Mouse (Mus musculus): ENCODE data around the gene Calhm2.
"Not testable (repeated sequence)": the region's sequence is repeated elsewhere in the genome, so short reads cannot be mapped to it uniquely, and the experiment has no call there.

Calhm2 gene

DNA sequence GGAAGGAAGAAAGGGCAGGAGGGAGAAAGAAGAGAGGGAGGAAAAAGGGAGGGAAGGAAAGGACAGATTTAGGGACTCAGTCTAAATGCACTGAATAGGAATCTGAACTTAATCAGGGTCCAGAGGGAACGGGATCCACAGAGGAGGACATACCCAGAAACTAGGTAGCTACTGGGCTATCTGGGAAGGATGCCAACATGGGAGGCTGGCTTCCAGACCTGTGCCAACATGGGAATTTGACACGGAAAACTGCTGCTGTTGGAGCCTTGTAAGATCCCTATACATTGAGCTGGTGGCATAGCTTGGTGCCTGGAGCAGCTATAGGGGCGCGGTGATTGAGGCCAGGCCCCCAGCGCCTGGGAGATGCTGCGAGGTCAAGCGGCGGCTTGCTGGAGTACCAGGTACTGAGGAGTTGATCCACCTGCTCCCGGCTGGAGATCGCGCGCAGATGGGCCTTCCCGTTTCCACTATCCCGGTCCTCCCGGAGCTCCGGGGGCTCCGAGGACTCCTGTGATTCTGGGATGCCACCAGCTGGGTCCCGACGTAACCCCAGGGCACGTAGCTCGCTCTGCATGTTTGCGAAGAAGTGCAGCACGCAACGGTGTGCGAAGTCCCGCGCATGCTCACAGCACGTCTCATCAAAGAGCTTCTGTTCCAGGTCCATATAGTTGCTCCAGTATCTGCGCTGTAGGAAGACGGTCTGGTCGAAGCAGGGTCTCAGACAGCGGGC lies 13.4 kb upstream of the Calhm2 start:
- no peak for DNase-seq (ENCODE audit: low spot score in 2 of 2)

DNA sequence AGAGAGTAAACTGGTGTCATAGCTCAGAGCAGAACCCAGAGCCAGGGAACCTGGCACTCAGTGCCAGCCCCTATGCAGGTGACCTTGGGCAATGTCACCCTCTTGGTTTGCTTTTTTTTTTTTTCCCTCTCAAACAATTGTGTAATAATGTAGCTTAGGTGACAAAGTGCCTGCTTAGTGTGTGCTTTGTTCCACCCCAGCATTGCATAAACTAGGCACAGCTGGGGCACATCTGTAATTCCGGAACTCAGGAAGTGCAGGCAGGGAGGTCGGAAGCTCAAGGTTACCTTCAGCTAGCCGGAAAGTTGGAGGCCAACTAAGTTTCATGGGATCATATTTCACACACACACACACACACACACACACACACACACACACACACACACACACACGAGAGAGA lies 11.8 kb upstream of the Calhm2 start:
- DNase-seq (ENCODE audit: low spot score in 2 of 2) = no peak

DNA sequence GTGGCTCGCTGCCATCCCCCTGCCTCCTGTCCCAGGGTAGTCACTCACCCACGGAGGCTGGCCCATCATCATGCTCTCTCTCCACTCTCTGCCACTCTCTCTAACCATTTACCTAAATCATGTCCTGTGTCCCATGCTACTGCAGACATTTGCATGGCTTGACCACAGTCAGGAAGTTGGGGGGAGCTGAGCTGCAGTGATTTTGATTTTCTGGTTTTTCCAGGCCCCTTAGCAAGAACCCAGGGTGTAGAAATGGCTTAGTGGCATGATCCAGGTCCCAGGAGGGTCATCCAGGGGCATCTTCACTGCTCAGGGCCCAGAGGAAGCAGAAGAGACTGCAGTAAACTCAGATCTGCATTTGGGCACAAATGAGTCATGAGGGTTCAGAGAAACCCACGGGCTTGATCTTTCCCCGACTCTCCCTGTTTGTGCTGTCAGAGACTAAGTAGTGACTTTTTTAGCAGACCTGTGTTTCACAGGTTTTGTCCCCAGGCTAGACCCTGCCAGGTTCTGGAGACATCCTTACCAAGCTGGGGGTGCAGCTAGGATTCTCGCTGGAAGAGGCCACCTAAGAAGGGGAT lies 10.3 kb upstream of the Calhm2 start:
- no peak for DNase-seq (ENCODE audit: low spot score in 2 of 2)

DNA sequence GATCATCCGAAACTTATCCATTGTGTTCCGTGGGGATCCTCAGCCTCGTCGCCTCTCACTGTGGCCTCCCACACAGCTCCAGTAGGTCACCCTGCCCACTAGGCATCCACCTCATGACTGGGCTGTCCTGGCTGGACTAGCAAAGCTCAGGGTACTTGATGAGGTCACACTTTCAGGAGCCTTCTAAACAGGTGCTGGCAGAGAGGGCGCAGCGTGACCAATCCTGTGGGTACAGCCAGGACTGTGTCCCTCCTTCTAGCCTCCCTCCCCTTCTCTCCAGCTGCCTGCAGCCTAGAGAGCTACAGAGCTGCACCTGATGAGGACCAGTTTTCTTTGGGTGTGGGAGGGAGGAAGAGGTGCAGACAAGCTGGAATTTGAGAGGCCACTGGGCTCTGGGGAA lies 6.1 kb upstream of the Calhm2 start, which contains the start of gene Calhm1:
Gene Calhm1, minus strand, starts transcription at position 101 of the 400 bp plus-strand sequence.
- DNase-seq (ENCODE audit: low spot score in 2 of 2) = no peak

DNA sequence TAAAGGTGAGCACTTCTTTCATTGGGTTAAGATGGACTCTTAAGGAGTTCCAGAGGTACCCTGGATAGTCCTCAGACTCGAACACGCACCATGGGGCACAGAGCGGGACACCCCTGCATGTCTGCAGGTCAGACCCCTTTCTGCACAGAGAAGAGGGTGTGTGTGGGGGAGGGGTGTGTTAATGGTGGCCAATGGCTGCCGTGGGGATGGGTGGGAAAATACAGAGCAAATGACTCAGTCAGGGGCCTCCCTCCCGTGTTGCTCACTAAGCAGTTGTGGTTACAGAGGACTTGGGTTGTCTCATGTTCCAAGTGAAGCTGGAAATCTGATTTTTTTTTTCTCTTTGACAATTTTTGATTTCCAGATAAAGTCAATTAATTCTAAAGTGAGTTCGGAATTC lies 4.3 kb upstream of the Calhm2 start:
- no peak for DNase-seq (ENCODE audit: low spot score in 2 of 2)

DNA sequence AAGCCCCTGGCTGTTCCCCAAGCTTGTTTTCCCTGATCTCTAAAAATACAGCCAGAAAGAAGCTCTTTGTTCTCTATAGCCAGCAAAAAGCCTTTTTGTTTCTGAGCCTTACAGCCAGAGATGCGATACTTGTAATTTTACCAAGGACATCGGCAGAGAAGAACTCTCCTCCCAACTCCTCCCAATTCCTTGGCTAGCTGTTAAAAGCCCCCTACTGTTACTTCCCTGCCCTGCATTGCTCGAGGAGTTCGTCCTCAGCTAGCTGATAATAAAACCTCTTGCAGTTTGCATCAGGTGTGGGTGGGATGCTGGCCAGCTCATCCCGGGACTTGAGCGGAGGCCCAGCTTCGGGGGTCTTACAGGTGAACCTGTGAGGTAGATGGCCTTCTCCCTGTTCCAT lies 1.5 kb upstream of the Calhm2 start:
- not testable (repeated sequence) for DNase-seq (ENCODE audit: low spot score in 2 of 2)

DNA sequence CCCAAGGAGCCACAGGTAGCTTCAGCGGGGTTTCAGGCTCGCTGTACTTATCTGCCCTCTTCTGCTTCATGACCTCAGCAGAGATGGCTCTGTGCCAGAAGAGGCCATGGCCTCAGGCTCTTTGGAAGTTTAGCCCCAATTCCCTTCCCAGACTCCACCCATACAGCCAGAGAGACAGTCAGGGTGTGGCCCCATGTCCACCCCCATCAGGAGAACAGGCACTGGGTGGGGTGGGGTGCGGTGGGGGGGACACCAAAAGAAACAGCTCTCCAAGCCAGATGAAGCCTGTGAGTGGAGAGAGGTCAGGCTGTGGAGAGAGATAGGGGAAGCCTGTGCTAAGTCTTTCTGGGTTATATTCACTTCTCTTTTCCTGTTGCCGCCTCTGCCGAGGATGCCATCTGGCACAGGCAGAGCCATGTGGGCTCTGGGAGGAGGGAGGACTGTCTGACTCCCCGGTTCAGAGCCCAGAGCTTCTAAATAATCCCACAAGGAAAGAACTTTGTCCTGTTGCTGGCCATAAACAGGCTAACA lies 978 bp downstream of the Calhm2 start:
- DNase-seq (ENCODE audit: low spot score in 2 of 2) = no peak

DNA sequence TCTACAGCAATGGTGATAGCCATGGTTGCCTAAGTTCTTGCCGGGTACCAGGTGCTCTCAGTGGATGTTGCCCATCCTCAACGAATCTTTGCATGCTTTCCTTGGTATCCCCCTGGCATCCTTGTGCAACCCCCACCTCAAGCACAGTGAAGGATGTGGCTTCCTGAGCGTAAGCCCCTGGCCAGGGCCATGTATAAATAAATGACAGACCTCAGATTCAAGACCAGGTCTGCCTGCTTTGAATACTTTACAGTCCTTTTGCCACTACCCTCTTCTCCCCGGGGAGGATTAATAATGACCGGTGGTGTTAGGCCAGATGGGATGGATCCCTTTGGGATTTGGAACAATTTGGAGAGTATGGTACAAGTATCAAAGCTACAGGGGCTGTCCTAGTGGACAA lies 1.9 kb downstream of the Calhm2 start:
- DNase-seq (ENCODE audit: low spot score in 2 of 2) = no peak

DNA sequence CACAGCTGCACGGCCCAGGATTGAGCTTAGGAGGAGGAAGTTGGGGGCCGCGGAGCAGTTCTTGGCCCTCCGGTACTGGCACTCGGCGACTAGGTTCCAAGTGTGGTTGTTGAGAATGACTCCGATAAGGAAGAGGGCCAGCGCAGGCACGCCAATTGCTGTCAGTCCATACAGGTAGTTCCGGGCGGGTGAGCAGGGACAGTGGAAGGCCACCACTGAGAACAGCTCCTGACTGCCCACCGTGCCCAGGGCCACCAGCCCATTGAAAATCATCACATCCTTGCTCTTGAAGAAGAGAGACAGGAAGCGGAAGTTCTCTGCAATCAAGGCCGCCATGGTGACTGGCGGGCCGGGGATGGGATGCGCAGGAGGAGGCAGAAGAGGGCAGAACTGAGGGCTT lies 2.5 kb downstream of the Calhm2 start:
- no peak for DNase-seq (ENCODE audit: low spot score in 2 of 2)

DNA sequence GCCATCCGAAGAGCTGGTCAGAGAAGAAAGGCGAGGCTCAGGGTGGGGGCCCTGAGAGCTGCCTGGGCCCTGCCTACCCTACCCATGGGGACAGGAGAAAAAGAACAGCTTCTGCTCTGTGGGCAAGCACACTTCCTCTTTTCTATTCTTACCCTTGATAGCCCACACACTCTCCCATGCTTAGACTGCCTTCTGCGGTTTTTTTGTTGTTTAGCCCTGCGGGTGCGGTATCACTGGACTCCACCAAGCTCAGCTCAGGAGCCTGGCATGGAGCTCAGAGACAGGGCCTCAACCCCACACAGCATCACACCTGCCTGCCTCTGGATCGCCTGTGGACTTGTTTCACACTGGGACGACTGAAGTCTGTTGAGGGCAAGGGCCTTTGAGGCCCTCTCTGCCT lies 4.9 kb downstream of the Calhm2 start:
- peak; percentile 47 to 70 for DNase-seq (ENCODE audit: low spot score in 2 of 2)

DNA sequence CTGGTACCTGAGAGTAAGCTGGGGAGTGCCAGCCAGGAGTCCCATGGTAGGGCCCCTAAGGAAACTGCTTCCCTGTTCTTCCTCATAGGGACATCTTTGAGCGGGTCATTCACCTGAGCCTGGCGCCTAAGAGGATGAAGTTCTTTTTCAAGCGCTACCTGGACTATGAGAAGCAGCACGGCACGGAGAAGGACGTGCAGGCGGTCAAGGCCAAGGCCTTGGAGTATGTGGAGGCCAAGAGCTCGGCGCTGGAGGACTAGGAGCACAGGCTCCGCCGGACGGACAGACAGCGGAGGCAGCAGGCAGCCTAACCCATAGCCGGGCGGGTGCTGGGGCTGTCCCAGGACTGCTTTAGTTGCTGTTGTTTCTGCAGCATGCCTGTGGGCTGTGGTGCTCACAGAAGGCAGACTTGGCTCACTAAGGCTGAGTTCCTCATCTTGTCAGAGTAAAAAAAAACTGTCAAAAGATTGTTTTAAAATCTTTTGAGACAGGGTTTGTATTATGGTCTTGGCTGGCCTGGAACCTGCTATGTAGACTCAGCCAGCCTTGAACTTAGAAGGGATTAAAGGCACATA lies 7.5 kb downstream of the Calhm2 start:
- no peak for DNase-seq (ENCODE audit: low spot score in 2 of 2)

DNA sequence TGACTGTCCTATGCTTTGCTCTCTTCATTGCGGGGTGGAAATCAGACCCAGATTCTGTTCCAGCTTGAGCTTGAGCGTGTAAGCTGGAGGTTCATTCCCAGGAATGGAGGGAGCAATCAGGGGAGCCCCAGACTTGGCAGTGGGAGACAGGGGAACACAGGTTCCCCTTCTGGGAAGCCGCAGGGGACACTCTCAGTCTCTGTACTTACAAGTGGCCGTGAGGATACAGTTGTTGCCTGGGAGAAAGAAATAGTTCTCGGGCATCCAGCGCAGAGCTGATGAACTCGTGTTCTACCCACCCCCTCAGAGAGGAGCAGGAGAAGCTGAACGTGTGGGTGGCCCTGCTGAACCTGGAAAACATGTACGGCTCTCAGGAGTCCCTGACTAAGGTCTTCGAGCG lies 9.3 kb downstream of the Calhm2 start:
- peak in 1 of 2 experiments; percentile 53 for DNase-seq (ENCODE audit: low spot score in 2 of 2)

DNA sequence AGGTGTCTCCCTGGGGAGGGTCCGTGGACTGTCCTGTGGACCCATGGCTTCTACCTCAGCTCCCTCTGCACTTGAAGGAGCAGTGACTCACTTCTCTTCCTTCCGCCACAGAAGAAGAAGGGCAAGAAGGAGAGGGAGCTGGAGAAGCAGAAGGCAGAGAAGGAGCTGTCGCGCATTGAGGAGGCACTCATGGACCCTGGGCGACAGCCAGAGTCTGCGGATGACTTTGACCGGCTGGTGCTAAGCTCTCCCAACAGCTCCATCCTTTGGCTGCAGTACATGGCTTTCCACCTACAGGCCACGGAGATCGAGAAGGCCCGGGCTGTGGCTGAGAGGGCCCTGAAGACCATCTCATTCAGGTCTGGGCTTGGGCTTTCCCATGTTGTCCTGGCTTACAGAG lies 9.9 kb downstream of the Calhm2 start:
- DNase-seq (ENCODE audit: low spot score in 2 of 2) = peak in 1 of 2 experiments; percentile 59

DNA sequence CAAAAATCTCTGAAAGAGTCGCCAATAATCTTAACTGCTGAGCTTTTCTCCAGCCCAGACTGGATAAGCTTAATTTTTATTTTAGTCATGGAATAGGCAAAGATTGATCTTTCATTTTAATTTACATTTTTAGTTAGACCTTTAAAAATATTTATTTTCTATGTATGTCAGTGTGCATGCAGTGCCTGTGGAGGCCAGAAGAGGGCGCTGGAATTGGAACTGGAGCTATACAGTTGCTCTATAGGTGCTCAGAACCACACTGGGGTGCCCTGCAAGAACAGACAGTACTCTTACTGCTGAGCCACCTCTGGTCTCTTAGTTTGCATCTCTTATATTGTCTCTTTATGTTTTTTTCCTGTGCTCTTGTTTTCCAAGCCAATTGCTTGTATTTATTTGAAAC lies 15.3 kb downstream of the Calhm2 start:
- peak; percentile 50 to 79 for DNase-seq (ENCODE audit: low spot score in 2 of 2)

DNA sequence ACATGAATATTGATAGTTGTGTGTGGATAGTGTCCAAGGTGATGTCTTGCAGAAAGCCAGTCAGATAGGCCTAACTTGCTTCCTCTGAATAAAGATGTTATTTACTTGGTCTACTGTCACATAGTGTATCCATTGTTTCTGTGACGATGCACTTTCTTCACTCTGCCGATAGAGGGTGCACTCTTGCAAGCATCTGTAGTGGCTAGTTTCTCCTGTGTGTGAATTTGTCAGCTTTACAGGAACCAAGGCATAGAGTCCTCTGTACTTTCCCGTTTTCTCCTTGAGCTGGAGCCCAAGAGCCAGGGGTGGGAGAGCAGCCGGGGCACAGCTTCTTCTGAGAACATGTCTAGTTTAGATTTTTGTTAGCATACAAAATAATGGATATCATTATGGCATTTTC lies 17.0 kb downstream of the Calhm2 start:
- DNase-seq (ENCODE audit: low spot score in 2 of 2) = peak in 1 of 2 experiments; percentile 59

DNA sequence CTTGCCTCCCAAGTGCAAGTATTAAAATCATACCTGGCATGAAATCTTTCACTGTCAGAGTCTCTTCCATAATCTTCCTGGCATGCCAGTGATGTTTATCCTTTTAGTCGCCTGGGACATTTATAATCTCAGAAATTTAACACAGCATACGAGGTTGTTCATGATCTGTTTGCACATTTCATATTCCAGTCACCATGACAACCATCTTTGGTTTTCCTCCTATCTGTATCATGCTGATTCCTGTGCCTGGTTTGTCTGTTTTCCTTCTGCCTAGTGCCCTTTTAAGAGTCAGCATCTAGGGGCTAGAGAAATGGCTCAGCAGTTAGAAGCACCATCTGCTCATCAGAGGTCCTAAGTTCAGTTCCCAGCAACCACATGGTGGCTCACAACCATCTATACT lies 19.5 kb downstream of the Calhm2 start:
- no peak for DNase-seq (ENCODE audit: low spot score in 2 of 2)

DNA sequence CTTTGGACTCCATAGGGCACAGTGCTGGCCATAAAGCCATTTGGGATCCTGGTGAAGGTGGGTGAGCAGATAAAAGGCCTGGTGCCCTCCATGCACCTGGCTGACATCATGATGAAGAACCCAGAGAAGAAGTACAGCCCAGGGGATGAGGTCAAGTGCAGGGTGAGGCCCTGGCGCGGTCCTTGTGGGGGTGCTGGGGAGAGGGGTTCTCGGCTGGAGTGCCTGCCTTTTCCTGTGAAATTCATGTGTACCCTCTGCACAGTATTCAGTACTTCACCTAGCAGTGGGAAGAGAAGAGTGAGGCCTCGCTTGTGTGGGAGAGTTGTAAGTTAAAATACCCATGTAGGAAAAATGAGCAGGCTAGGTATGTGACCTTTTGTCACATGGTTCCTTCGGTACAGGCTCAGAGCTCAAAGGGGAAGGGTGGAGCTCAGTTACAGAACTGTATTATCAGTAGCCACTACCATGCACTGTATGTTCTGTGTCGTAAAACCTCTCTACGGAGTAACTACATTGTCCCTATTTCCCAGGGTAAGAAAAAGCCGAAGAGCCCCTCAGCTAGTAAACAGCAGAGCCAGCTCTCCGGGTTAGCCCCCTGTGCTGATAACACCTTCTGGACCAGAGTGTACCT lies 33.3 kb downstream of the Calhm2 start:
- DNase-seq (ENCODE audit: low spot score in 2 of 2) = no peak

DNA sequence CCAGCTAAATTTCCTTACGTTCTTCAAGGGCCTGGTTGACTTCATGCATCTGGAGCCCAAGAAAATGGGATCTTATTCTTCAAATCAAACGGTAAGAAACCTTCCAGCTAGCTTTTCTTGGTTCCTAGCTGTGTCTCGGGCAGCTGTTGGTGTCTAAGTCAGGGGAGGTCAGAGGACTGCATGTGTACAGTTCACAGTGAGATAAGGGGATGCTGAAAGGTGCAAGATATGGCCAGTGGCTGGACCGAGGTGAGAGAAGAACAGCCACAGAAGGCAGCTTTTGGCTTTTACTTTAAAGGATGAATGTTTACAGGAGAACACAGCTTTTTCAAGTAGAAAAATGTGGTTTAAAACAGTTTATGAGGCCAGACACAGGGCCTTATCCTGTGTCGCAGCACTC lies 37.0 kb downstream of the Calhm2 start:
- DNase-seq (ENCODE audit: low spot score in 2 of 2) = no peak

DNA sequence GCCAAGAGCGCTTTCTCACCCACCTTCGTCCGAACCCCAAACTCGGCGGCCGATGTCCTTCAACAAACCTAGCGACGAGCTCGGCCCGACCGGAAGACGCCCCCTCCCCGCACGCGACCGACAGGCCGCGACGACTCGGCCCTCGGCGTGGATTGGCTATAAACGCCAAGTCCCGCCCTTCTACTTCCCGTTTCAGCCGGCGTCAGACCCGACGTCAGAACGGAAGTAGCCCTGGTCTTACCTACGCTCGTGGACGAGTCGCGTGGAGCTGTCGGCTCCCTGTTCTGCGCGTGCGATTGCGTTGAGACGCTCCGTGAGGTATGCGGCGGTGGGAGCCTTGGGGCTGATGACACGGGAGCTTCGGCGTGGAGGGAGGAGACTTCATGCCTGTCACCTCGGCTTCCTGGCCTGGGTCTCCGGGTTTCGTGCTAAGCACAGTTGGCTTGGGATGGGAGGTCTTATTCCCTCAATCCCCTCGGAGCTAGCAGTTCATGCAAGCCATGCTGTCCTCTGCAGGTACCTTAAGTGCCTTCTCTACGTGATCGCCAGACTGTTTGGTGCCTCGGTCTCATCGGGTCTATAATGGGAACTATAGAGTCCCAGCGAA lies 47.4 kb downstream of the Calhm2 start, which contains the start of the genes Usmg5 and Pdcd11:
Gene Usmg5, minus strand, starts transcription at position 98 of the 607 bp plus-strand sequence.
Gene Pdcd11, plus strand, starts transcription at position 219 of the 607 bp plus-strand sequence.
- DNase-seq (ENCODE audit: low spot score in 2 of 2) = peak; percentile 92 to 95

DNA sequence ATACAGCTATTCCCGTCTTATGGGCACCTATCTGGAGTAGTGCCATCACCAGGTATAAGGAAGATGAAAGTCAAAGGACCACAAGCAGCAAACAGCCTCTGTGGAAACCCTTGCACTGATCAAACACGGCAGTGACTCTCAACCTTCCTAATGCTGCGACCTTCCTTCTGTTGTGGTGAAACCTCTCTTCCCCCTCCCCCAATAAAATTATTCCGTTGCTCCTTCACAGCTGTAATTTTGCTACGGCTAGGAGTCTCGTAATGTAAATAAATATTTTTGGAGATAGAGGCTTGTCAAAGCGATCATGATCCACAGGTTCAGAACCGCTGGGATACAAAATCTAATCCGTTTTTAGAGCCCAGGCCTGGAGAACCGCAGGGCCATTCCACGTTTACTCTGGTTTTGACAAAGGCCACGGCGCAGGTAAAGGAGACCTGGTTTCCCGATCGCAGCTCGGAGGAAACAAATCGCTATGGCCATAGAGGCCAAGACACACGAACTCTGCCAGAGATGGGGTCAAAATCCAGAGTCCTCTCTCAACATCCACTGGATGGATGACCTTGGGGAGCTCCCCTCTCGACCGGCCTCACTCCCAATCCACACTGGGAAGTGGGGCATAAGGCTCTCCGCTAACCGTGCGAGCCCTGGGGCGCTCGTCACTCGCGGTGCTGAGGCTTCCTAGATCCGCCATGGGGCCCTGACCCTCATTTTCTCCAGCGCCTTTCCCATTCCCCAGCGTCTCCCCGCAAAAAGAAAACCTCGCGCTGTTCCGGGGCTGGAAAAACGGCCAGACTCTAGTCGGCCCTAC lies 48.2 kb downstream of the Calhm2 start:
- peak in 1 of 2 experiments; percentile 15 for DNase-seq (ENCODE audit: low spot score in 2 of 2)

DNA sequence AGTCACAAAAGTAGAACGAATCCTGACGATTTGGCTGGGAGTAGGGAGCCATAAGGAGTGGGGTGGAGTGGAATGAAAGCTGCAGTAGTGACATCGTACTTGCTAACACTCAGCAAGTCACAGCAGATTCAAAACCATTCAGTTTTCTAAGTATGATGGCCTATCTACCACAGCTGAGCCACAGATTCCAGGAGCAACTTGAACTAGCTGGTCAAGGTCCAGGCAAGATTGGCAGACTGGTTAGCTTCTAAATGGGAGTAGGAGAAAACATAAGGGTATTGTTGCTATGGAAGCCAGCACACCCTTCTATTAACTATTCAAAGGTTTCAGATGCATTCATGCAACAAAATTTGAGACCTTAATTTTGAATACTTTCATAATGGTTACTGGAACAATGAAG lies 49.9 kb downstream of the Calhm2 start:
- DNase-seq (ENCODE audit: low spot score in 2 of 2) = no peak

All from spleen, postnatal 4 days (tissue).